In the genomic region with DNA sequence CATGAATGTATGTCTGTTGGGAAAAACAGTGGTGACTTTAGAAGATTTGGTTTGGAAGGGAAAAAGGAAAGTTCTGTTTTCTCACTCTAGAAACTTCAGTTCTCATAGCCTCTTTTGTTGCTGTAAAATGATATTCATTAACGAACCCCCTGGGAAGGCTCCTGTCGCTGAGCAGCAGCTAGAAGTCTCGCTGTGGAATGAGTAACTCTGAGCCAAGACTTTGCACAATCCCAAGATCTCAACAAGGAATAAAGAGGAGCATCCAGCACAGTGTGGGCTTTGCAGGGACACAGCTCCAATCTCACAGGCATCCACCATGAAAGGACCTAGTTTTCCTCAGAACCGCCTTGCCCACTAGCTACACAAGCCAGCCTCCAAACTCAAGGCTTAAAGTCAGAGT, we compare ENCODE assay signal across 15 mouse cellular contexts.
A peak's percentile ranks its signal among the peaks of the same experiment; 100 is the strongest.
DNase-seq lines count a peak whose midpoint lies in the region; ATAC-seq lines count a peak whose summit lies in the region.
"Had no signal": no experiment of that assay in that cellular context is flagged by ENCODE, and none has a peak within 500 bp of the region (broad histone marks: within the 10 kb centered on the region; RNA-seq: fewer than 3 reads in every experiment).

No protein-coding gene starts in this region.

- H3K4me3 ChIP-seq in midbrain, embryonic 13.5 days (replicated peaks) = no peak overlapping the region
- H3K4me3 ChIP-seq: embryonic facial prominence, embryonic 15.5 days; heart, embryonic 15.5 days; limb, embryonic 12.5 days had no signal

- no peaks in the 10 kb centered on the region for H3K9me3 ChIP-seq in midbrain, embryonic 13.5 days
- H3K9me3 ChIP-seq: embryonic facial prominence, embryonic 15.5 days; heart, embryonic 15.5 days; limb, embryonic 12.5 days had no signal

- DNase-seq in heart, adult 11 months = peak; percentile 85
- no peak for DNase-seq in heart, adult 8-10 months (ENCODE audit: low spot score)
- DNase-seq in brain, adult 2 months (ENCODE audit: low read depth, low spot score) = peak; percentile 36
- DNase-seq in fibroblast of lung, adult 2 months (ENCODE audit: low read depth) = peak; percentile 17
- no peak for DNase-seq in left cerebral cortex, adult 11 months (ENCODE audit: low spot score)
- DNase-seq: adrenal gland, postnatal 10 days; gastrocnemius, postnatal 10 days; kidney, adult 18-20 months; liver, postnatal 0 days; spleen, adult 18-20 months had no signal

- 37% methylated on average over 4 of the region's 4 CpGs for WGBS in midbrain, embryonic 13.5 days

- no peaks in the 10 kb centered on the region for H3K36me3 ChIP-seq in midbrain, embryonic 13.5 days
- H3K36me3 ChIP-seq: embryonic facial prominence, embryonic 15.5 days; heart, embryonic 15.5 days; limb, embryonic 12.5 days had no signal

- H3K27ac ChIP-seq in midbrain, embryonic 13.5 days = peak overlapping the region; percentile 47
- H3K27ac ChIP-seq: embryonic facial prominence, embryonic 15.5 days; heart, embryonic 15.5 days; limb, embryonic 12.5 days had no signal

- H3K27me3 ChIP-seq in midbrain, embryonic 13.5 days = peaks cover 9% of the 10 kb centered on the region
- H3K27me3 ChIP-seq: heart, embryonic 15.5 days; limb, embryonic 12.5 days had no signal

- H3K4me1 ChIP-seq in midbrain, embryonic 13.5 days (replicated peaks) = peaks cover 43% of the 10 kb centered on the region

- H3K9ac ChIP-seq in midbrain, embryonic 13.5 days (replicated peaks) = no peak overlapping the region
- H3K9ac ChIP-seq: embryonic facial prominence, embryonic 15.5 days; heart, embryonic 15.5 days; limb, embryonic 12.5 days; liver, postnatal 0 days had no signal

- no peak for ATAC-seq in midbrain, embryonic 13.5 days
- no peak for ATAC-seq in erythroid progenitor cell, adult 5-6 weeks (replicated peaks; ENCODE audit: low FRiP score, poor library complexity, severe bottlenecking)
- ATAC-seq: liver, postnatal 0 days had no signal

- no peak overlapping the region for H3K4me2 ChIP-seq in midbrain, embryonic 13.5 days (replicated peaks)
- H3K4me2 ChIP-seq: embryonic facial prominence, embryonic 15.5 days; heart, embryonic 15.5 days; limb, embryonic 12.5 days had no signal

Comparison
In these comparisons a context has a peak if more than half of its experiments do, and no peak if none do; other contexts are left out.
1. DNase-seq: peak in heart, adult 11 months (single experiment), brain, adult 2 months (single experiment) and fibroblast of lung, adult 2 months (single experiment); none in heart, adult 8-10 months (single experiment) and left cerebral cortex, adult 11 months (single experiment).